Mouse (Mus musculus) embryo, embryonic 10 days (tissue): ENCODE results near the gene Fgf15.
A peak's percentile ranks its signal among the peaks of the same experiment; 100 is the strongest.

Experiments used
- DNase-seq: peaks from one replicate; pipeline ENCODE4 v3.0.0-alpha.2; 2015; ENCODE audit warnings: low spot score

The Fgf15 gene

DNA sequence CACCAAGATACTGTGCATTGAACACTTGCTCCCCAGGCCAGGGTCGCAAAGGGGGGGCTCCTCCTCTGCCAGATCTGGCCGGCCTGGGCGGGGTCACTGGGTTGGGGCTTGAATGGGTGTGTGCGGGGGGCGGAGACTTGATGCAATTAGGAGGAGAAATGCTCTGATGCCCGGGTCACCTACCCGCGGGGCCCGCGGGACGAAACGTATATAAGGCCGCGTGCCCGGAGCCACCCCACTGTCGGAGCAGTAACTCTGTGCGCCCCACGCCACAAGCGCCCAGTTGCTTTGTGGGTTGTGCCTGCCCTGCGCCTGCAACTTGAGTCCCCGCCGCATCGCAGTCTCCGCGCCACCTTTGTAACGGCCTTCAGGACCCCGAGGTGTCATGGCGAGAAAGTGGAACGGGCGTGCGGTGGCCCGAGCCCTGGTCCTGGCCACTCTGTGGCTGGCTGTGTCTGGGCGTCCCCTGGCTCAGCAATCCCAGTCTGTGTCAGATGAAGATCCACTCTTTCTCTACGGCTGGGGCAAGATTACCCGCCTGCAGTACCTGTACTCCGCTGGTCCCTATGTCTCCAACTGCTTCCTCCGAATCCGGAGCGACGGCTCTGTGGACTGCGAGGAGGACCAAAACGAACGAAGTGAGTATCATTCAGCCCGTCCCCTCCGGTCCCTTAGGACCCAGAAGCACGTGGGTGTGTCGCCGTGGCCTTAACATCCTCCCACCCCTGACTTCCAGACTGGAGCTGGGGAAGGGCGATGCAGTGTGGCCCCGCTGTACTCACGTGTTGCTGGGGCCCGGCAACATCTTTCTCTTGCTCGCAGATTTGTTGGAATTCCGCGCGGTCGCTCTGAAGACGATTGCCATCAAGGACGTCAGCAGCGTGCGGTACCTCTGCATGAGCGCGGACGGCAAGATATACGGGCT, at the start of gene Fgf15:
TSS of gene Fgf15 (plus strand) at position 238 of the 925 bp plus-strand sequence.
- peak; percentile 57 for DNase-seq

GRCm38 (mm10) chr7:144847067-144847466, 49.3 kb upstream of the Fgf15 start, which contains the start of gene Fgf4:
Gene Fgf4 (plus strand): TSS chr7:144847367.
- no peak for DNase-seq

DNA sequence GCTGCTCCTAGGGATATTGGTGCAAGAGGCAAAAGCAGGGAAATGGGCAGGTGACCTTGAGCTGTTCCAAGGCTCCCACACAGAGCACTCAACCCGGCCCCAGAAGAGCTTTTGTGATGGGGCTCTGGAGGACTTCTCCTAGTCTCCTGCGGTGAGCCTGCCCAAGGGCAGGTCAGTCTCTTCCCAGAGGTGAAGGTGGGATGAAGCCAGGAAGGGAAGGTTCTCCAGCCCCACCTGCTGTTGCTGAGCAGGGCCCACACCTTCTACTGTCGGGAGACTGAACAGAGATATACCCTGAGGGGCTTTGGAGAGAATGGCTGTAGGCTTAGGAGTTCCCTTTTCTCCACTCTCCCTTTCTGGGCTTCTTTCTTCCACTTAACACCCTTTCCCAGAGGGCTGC, 45.0 kb upstream of the Fgf15 start:
- DNase-seq = no peak

- DNase-seq = no peak
Measured at GRCm38 (mm10) chr7:144854966-144855365, 41.4 kb upstream of the Fgf15 start.

DNA sequence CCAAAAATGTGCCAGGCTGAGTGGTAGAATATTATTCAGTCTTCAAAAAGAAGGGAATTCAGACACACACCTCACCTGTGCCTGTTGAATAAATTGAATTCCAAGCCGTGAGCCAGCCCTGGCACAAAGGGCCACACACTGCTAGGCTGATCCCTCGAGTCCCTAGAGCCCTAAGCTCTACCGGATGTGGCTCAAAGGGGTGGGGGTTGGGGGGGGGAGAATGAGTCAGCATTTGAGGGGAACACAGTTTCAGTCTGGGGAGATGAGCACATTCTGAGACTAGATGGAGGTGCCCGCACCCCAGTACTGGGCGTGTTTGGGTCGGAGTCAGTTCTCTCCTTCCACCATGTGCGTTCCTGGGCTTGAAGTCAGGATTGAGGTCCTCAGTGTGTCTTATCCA, 39.2 kb upstream of the Fgf15 start:
- no peak for DNase-seq

DNA sequence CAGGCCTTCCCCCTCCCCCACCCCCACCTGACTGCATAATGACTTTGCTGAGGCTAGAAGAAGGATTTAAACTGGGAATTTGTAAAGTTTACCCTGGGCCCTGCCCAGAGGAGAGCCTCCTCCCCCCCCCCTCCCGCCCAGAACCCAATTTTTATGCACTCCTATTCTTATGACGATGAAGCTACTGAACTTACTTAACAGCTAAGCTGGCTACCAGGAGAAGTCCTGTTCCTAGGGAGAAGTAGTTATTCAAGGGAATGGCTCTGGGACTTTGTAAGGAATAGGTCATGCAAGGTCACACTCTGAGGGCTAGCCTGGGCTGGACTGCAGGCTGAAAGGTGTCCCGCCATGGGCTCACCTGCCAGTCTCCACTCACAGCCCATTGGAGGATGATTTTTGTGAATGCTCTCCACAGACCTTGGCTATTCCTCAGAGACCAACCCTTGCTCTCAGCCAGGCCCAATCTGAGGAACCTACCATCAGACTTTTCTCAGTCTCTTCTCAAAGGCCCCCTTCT, 38.4 kb upstream of the Fgf15 start:
- DNase-seq = no peak

DNA sequence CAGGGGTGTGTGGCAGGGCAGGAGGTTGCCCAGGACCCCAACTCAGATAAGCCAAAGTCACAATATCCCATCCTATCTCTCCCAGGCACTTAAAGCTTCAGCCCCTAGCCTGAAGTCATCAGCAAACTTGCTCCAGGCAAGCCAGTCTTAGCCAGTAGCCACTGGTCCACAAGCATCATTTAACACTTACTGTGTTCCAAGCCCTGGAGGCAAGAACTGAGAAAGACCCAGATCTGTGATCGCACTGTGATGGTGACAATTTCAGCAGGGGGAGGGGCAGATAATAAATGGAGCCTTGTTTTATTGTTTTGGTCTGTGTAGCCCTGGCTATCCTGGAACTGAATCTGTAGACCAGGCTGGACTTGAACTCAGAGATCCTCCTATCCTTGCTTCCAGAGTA, 37.6 kb upstream of the Fgf15 start:
- no peak for DNase-seq

- DNase-seq = no peak
Measured at GRCm38 (mm10) chr7:144861056-144861768, 35.1 kb upstream of the Fgf15 start.

DNA sequence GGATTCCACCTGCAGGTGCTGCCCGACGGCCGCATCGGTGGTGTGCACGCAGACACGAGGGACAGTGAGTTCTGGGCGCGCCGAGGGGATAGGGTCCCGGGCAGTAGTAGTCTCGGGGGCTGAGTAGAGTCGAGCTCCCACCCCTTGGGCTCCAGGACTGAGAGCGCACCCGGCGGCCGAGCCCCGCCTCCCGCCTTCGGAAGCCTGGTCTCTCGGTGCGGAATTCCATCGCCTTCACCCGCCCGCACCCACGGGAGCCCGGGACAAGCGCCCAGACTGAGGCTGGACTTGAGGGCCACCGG, 34.6 kb upstream of the Fgf15 start:
- no peak for DNase-seq

DNA sequence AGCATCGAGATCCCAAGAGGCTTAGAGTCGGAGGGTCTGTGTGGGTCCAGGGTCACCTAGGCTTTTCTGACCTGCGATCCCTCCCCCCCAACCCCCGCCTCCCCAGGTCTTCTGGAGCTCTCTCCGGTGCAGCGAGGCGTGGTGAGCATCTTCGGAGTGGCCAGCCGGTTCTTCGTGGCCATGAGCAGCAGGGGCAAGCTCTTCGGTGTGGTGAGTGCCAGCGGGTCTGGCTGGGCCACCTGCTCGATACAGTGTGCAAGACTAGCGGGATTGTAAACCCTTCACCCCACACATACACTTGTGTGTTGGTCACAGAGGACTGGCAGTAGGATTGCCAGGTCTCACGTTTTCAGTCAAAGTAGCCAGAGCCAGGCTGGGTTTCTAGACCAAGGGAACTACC, 34.2 kb upstream of the Fgf15 start:
- DNase-seq = peak; percentile 23

- no peak for DNase-seq
Measured at GRCm38 (mm10) chr7:144862712-144863111, 33.6 kb upstream of the Fgf15 start.

DNA sequence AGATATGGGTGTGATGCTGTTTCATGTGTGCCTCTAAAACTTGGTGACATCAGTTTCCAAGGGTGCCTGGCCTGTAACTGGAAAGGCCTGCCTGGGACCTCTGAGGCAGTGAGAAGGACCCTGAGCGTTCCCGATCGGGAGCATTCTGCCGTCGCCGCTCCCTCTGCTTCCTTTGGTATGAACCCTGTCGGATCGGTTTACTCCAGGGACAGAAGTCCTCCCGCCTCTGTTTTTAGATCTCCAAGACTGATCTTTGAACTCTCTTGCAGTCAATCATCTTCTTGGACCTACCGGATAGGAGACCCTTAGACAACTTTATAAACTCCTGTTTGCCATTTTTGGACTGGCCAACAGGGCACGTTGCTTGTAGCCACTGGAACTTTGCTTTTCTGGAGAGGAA, 33.1 kb upstream of the Fgf15 start:
- peak; percentile 48 for DNase-seq

DNA sequence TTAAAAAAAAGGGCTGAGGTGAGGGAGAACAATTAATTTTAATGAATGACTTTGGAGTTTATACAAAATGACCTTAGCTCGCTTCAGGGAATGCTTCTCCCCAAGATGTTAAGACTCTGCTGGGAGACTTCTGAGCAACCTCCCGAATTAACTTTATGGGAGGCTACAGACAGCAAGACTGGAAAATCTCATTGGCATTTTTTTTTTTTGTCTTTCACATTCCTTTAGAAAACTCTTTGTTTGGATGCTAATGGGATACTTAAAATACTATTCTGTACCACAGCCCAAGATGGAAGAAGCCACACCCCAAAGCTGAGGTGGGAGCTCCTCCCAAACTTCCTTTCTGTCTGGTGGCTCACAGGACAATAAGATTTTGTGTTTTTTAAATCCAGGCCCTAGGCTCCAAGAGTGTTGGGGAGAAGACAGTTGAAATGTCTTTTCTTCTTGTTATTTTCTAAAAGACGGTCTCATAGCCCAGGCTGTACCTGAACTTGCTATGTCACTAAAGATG, 32.1 kb upstream of the Fgf15 start:
- no peak for DNase-seq

DNA sequence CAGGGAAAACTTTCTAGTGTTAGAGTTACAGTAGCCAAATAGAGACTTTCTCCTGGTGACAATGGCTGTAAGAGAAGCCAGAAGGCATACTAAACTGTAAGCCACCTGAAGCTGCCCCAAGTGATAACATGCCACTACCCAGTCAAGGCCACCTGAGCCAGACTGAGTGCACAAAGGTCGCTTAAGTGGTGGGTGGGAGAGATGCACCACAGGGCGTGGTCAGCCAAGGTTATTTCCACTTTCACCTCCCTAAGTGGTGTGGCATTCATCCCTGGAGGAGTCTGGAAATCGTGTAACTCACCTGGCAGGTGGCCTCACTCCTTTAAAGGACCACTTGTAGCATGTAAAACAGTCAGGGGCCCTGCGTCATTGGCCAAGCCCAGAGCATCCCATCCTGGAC, 29.2 kb upstream of the Fgf15 start:
- DNase-seq = no peak

GRCm38 (mm10) chr7:144867602-144868001, 28.7 kb upstream of the Fgf15 start:
- DNase-seq = no peak

DNA sequence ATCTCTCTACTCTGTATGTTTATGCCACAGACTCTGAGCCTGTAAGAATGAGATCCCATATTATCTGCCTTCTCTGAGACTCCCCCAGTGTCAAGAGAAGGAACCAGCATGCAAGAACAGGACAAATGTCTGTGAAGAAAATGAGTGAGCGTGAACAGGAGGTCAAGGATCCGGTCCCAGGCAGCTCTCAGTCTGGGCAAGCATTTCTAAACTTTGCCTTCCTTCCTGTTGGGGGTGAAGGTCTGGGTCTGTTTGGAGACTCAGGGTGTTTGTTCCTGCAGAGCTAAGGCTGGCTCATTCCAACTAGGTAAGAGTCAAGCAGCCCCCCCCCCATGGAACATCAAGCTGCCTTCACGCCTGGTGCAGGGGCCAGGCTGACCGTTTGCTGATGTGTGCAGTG, 23.9 kb upstream of the Fgf15 start:
- DNase-seq = no peak

- DNase-seq = no peak
Measured at GRCm38 (mm10) chr7:144873160-144873559, 23.2 kb upstream of the Fgf15 start.

DNA sequence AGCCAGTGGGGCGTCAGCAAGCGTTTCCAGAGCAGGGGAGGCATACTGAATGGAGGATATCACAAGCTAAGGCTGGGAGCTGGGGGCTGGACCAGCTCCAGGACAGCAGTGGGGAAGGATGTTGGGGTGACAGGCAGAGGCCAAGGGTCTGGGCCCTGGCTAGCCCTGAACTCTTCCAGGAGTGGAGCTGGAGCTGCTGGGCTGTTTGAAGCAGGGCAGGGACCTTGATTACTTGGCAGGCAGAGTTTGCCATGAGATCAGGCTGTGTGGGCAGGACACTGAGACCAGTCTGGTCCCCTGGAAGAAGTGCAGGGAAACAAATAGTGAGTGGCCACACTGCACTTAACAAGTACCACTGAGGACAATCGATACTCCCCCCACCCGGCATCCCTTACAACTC, 22.1 kb upstream of the Fgf15 start:
- no peak for DNase-seq

DNA sequence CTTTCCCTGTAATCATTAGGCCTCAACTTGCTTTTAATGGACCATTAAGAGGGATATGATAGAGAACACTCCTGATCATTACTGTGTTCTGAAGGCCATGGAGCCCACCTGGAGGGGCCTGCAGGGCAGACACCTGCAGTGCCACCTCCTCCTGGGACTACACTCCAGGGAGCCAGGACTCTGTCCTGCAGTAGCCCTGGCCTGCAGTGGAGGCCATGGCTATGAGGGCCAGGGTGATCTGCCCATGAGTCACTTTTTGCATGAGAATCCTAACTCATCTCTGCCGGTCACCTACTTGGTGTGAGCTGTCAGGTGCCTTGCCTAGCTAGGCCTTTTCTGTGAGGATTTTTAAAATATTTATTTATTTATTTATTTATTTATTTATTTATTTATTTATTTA, 17.9 kb upstream of the Fgf15 start:
- DNase-seq = no peak

- DNase-seq = no peak
Measured at GRCm38 (mm10) chr7:144883106-144883505, 13.2 kb upstream of the Fgf15 start.

DNA sequence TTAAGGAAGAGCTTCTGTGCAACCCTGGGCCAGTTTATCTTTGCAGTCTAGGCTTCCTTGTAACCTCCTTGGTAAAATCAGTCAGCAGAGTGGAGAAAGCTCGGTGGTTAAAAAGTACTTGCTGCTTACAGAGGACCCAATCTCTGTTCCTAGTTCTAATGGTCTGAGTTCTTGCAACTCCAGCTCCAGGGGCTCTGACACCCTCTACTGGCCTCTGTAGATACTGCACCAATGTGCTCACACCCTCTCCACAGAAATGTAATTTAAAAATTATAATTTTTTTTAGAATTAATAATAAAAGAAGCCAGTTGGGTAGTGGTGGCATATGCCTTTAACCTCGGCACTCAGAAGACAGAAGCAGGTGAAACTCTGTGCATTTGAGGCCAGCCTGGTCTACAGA, 8.7 kb upstream of the Fgf15 start:
- no peak for DNase-seq

DNA sequence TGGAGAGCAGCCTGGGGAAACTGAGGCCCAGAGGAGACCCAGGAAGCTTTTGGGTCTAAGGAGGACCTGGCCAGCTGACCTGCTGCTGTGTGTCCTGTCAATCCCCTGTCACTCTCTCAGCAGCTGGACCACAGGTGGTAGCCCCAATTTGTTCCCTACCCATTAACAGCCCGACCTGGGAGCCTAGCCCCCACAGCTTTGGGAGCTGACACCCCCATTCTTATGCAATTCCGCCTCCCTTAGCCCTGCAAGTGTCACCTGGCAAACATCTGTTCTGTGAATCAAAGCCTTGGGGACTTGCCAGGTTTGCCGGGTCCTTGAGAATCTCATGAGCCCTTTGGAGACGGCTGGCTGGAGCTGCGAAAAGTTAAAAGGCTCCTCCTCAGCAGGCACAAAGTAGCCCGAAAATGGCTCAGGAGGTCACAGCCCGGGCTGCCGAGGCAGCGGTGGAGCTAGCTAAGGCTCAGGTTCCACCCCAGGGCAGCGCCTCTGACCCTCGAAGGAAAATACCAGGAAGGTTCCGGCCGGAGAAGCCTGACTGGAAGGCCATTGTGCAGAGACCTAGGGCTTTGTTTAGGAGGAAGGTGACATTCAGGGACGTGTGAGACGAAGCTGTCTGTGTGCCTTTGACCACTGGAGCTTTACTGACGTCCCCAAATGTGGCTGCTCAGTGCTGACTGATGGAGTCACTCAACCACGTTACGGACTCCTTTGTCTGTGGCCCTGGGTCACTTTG, 7.6 kb upstream of the Fgf15 start:
- DNase-seq = peak; percentile 56
